Mouse (Mus musculus): ENCODE results near the gene Akr1c14. TPM values are rescaled to one million over a fixed set of nuclear protein-coding genes. Genes with fewer than 3 reads are reported as not detected.

Gene Akr1c14
- total and polyA plus RNA-seq, 2 experiments from 2014 or later, result 3.0 to 5.2 TPM

DNA sequence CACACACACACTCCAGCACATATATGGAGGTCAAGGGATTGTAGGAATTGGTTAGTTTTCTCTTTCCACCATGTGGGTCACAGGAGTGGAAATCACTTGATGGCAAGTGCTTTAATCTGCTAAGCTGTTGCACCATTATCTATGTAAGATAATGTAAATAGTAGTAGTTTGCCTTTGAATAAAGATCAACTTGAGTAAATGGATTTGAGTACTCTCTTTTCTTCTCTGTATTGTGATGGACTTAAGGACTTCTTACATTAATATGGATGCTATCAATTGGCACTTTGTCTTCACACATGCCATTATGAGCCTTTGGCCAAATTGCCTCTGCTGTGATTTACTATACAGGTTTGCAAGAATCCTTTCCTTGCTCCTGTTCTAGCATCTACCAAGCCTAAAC lies 31.1 kb downstream of the Akr1c14 start:
- 0 out of 2 replicates have a peak, but pooled peaks cover 3% of the 10 kb centered on the region for H3K9me3 ChIP-seq (replicated peaks; ENCODE audit: control insufficient read depth, low read length)
- DNase-seq (ENCODE audit: low spot score) (no peak), ATAC-seq (ENCODE audit: insufficient read depth, low read depth) (no peak)
- no peaks in the 10 kb centered on the region for H3K27me3 ChIP-seq (ENCODE audit: control insufficient read depth, insufficient read depth, low read length)
- TF ChIP-seq EP300 (IDR thresholded peaks at IDR 0.05; ENCODE audit: low read depth), result no peak
- TF ChIP-seq CTCF (IDR thresholded peaks at IDR 0.05; ENCODE audit: low read depth), result no peak
- H3K27ac ChIP-seq (ENCODE audit: low read depth), result no peak overlapping the region
- no peaks in the 10 kb centered on the region for H3K4me1 ChIP-seq (ENCODE audit: control insufficient read depth, insufficient read depth)
- no peaks in the 10 kb centered on the region for H3K36me3 ChIP-seq (replicated peaks; ENCODE audit: control insufficient read depth, insufficient read depth, low read length)
- H3K4me3 ChIP-seq (ENCODE audit: low read depth, low read length), result no peak overlapping the region
- H3K9ac ChIP-seq (replicated peaks; ENCODE audit: low read depth, low read length), result no peak overlapping the region
- no peak overlapping the region for H3K4me2 ChIP-seq (ENCODE audit: low read depth, low read length)

GRCm38 (mm10) chr13:4101691-4102090 lies 52.9 kb downstream of the Akr1c14 start:
- Histone ChIP-seq H3K4me3 (ENCODE audit: low read depth, low read length) (no peak overlapping the region), H3K4me1 (ENCODE audit: control insufficient read depth, insufficient read depth) (no peaks in the 10 kb centered on the region), H3K4me2 (ENCODE audit: low read depth, low read length) (no peak overlapping the region), H3K9me3 (replicated peaks; ENCODE audit: control insufficient read depth, low read length) (no peaks in the 10 kb centered on the region), H3K36me3 (replicated peaks; ENCODE audit: control insufficient read depth, insufficient read depth, low read length) (no peaks in the 10 kb centered on the region), H3K9ac (replicated peaks; ENCODE audit: low read depth, low read length) (no peak overlapping the region), H3K27ac (ENCODE audit: low read depth) (no peak overlapping the region), H3K27me3 (ENCODE audit: control insufficient read depth, insufficient read depth, low read length) (no peaks in the 10 kb centered on the region)
- TF ChIP-seq CTCF (IDR thresholded peaks at IDR 0.05; ENCODE audit: low read depth), result no peak
- TF ChIP-seq EP300 (IDR thresholded peaks at IDR 0.05; ENCODE audit: low read depth), result no peak
- DNase-seq (ENCODE audit: low spot score), result no peak
- no peak for ATAC-seq (ENCODE audit: insufficient read depth, low read depth)

GRCm38 (mm10) chr13:4102721-4103120 lies 53.9 kb downstream of the Akr1c14 start:
- no peak overlapping the region for H3K27ac ChIP-seq (ENCODE audit: low read depth)
- H3K9ac ChIP-seq (replicated peaks; ENCODE audit: low read depth, low read length), result no peak overlapping the region
- H3K36me3 ChIP-seq (replicated peaks; ENCODE audit: control insufficient read depth, insufficient read depth, low read length), result no peaks in the 10 kb centered on the region
- H3K9me3 ChIP-seq (replicated peaks; ENCODE audit: control insufficient read depth, low read length), result no peaks in the 10 kb centered on the region
- H3K4me3 ChIP-seq (ENCODE audit: low read depth, low read length), result no peak overlapping the region
- no peak for DNase-seq (ENCODE audit: low spot score)
- no peaks in the 10 kb centered on the region for H3K4me1 ChIP-seq (ENCODE audit: control insufficient read depth, insufficient read depth)
- no peaks in the 10 kb centered on the region for H3K27me3 ChIP-seq (ENCODE audit: control insufficient read depth, insufficient read depth, low read length)
- no peak for TF ChIP-seq EP300 (IDR thresholded peaks at IDR 0.05; ENCODE audit: low read depth)
- no peak for TF ChIP-seq CTCF (IDR thresholded peaks at IDR 0.05; ENCODE audit: low read depth)
- no peak for ATAC-seq (ENCODE audit: insufficient read depth, low read depth)
- no peak overlapping the region for H3K4me2 ChIP-seq (ENCODE audit: low read depth, low read length)

DNA sequence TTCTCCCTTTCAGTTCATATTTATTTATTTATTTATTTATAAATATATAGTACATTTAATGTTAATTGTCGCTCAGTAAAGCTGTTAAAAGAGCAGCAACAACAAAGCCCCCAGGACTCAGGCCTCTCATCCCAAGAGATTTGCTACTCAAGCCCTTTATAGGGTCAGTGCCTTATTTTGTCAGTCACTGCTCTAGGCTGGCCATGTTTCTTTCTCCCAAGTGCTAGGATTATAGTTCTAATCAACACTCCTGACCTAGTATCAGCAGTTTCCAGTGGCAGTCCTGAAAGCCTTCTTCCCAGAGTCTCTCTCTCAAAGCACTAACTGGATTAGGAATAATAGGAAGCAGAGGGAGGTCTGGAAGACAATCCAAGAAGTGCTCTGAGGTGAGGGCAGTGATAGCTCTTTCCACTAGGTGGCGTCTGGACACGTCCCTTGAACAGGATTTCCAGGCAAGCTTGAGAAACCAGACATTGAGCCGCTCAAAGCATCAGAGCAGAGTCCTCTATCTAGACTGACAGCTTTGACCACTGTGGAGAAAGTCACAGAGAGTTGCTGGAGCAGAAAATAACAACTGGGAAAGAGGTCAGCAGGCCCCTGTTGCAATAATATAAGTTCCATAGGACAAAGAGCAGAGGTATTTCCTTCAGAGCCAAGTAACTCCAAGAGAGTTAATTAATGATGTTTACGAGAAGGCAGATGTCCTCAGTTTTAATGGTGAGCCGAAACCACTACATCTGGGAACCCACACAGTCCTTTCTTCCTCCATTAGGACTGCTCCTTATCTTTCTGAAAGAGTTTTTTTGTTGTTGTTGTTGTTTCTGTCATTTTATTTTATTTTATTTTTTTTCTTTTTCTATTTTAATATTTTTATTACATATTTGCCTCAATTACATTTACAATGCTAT lies 61.7 kb downstream of the Akr1c14 start:
- H3K4me2 ChIP-seq (ENCODE audit: low read depth, low read length), result no peak overlapping the region
- H3K36me3 ChIP-seq (replicated peaks; ENCODE audit: control insufficient read depth, insufficient read depth, low read length), result no peaks in the 10 kb centered on the region
- H3K27ac ChIP-seq (ENCODE audit: low read depth), result no peak overlapping the region
- H3K4me1 ChIP-seq (ENCODE audit: control insufficient read depth, insufficient read depth), result no peaks in the 10 kb centered on the region
- H3K27me3 ChIP-seq (ENCODE audit: control insufficient read depth, insufficient read depth, low read length), result no peaks in the 10 kb centered on the region
- TF ChIP-seq EP300 (IDR thresholded peaks at IDR 0.05; ENCODE audit: low read depth) (no peak), CTCF (IDR thresholded peaks at IDR 0.05; ENCODE audit: low read depth) (peak; percentile 77)
- ATAC-seq (ENCODE audit: insufficient read depth, low read depth), result no peak
- DNase-seq (ENCODE audit: low spot score), result peak; percentile 55
- H3K4me3 ChIP-seq (ENCODE audit: low read depth, low read length), result no peak overlapping the region
- H3K9me3 ChIP-seq (replicated peaks; ENCODE audit: control insufficient read depth, low read length), result no peaks in the 10 kb centered on the region
- H3K9ac ChIP-seq (replicated peaks; ENCODE audit: low read depth, low read length), result no peak overlapping the region
- 32% methylated on average over 6 of the region's 6 CpGs for WGBS

GRCm38 (mm10) chr13:4119181-4119904 lies 70.5 kb downstream of the Akr1c14 start:
- 58% methylated on average over 2 of the region's 2 CpGs for WGBS
- H3K9ac ChIP-seq (replicated peaks; ENCODE audit: low read depth, low read length), result no peak overlapping the region
- no peak overlapping the region for H3K4me3 ChIP-seq (ENCODE audit: low read depth, low read length)

More at GRCm38 (mm10) chr13:4119181-4119904, 70.5 kb downstream of the Akr1c14 start:
- Histone ChIP-seq H3K4me1 (ENCODE audit: control insufficient read depth, insufficient read depth) (no peaks in the 10 kb centered on the region), H3K27ac (ENCODE audit: low read depth) (no peak overlapping the region), H3K9me3 (replicated peaks; ENCODE audit: control insufficient read depth, low read length) (no peaks in the 10 kb centered on the region), H3K36me3 (replicated peaks; ENCODE audit: control insufficient read depth, insufficient read depth, low read length) (no peaks in the 10 kb centered on the region), H3K27me3 (ENCODE audit: control insufficient read depth, insufficient read depth, low read length) (no peaks in the 10 kb centered on the region), H3K4me2 (ENCODE audit: low read depth, low read length) (no peak overlapping the region)
- ATAC-seq (ENCODE audit: insufficient read depth, low read depth) (no peak), DNase-seq (ENCODE audit: low spot score) (no peak)
- TF ChIP-seq EP300 (IDR thresholded peaks at IDR 0.05; ENCODE audit: low read depth) (no peak), CTCF (IDR thresholded peaks at IDR 0.05; ENCODE audit: low read depth) (no peak)

All from heart, postnatal 0 days (tissue).